Mouse (Mus musculus) embryonic facial prominence, embryonic 13.5 days (tissue): Measurements from ENCODE around the gene Csf3. TPM values are rescaled to one million over a fixed set of nuclear protein-coding genes. Genes with fewer than 3 reads are reported as not detected.

Source experiments
- ATAC-seq: fragments of 200-750 bp; cut with Nextera tagmentation; 2 replicates; pipeline ENCODE4 v1.8.0; 2017; ENCODE audit warnings: low read depth; ENCODE audit not compliant: insufficient number of reproducible peaks, insufficient read depth, low FRiP score, low TSS enrichment
- H3K27ac ChIP-seq: fragments of 300-500 bp; sonication (generic); 2 replicates; pipeline ENCODE4 v1.5.1; 2015; ENCODE audit warnings: moderate library complexity, mild to moderate bottlenecking, inconsistent platforms
- H3K27me3 ChIP-seq: fragments of 300-500 bp; sonication (generic); 2 replicates; pipeline ENCODE4 v1.6.1; 2015; ENCODE audit warnings: mild to moderate bottlenecking, inconsistent platforms
- H3K36me3 ChIP-seq: fragments of 300-500 bp; sonication (generic); 2 replicates; pipeline ENCODE4 v1.6.1; 2015; ENCODE audit warnings: mild to moderate bottlenecking, inconsistent platforms
- H3K4me1 ChIP-seq: fragments of 300-500 bp; sonication (generic); 2 replicates; pipeline ENCODE4 v1.6.1; 2015; ENCODE audit warnings: inconsistent platforms
- H3K4me2 ChIP-seq: fragments of 300-500 bp; sonication (generic); 2 replicates; pipeline ENCODE4 v1.6.1; 2015; ENCODE audit warnings: moderate library complexity, mild to moderate bottlenecking, inconsistent platforms
- H3K4me3 ChIP-seq: fragments of 300-500 bp; sonication (generic); 2 replicates; pipeline ENCODE4 v1.5.1; 2015; ENCODE audit warnings: mild to moderate bottlenecking, inconsistent platforms
- H3K9ac ChIP-seq: fragments of 300-500 bp; sonication (generic); 2 replicates; pipeline ENCODE4 v1.6.1; 2015; ENCODE audit warnings: mild to moderate bottlenecking, inconsistent platforms
- H3K9me3 ChIP-seq: fragments of 300-500 bp; sonication (generic); 2 replicates; pipeline ENCODE4 v1.6.1; 2016; ENCODE audit warnings: inconsistent platforms
- WGBS: fragments of 180-500 bp; shearing (Covaris S2); methylation state at CpG from one replicate; pipeline ENCODE4 v1.1.7; 2015; ENCODE audit warnings: mixed read lengths; 5-methylcytosine and 5-hydroxymethylcytosine counted together
- polyA plus RNA-seq: library from polyadenylated mRNA; unstranded; fragments of >200 nt; fragmentation: Nextera tagmentation; extraction: Ambion mirVana; gene quantifications from 2 replicates; pipeline ENCODE4 v1.2.1, GENCODE M21; 2015

The Csf3 gene
- polyA plus RNA-seq, 1 experiment from 2014 or later: not detected

DNA sequence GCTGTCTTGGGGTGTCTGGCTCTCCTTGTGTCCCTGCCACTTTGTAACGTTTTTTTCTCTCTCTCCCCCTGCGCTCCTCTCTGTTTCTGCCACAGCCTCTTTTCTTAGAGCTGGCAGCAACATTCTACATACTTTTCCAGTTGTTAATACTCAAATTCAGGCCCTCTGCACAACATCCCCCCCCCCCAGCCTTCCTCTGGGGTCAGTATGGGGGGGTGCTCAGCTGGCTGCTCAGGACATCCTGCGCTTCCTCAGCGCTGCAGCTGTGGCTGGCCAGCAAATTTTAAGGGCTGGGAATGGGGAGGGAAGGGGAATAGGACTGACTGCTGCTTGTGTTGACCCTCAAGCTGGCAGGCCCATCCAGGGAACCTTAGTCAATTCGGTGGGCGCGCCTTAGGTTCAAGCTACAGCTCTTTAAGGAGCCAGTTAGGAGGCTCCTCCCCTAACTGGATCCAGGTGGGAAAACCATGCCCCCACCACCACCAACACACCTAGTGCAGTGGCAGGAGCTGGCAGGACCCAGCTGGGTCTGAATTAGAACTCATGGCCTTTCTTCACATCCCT is 43.5 kb downstream of the Csf3 start:
- no peak for ATAC-seq
- Histone ChIP-seq H3K4me1 (peaks cover 84% of the 10 kb centered on the region), H3K4me3 (peak overlapping the region; percentile 95), H3K27me3 (no peaks in the 10 kb centered on the region), H3K36me3 (no peaks in the 10 kb centered on the region), H3K27ac (peak overlapping the region; percentile 91), H3K9ac (peak overlapping the region; percentile 96), H3K4me2 (peak overlapping the region; percentile 76), H3K9me3 (no peaks in the 10 kb centered on the region)
- 31% methylated on average over 7 of the region's 7 CpGs for WGBS

- H3K27me3 ChIP-seq: no peaks in the 10 kb centered on the region
- no peaks in the 10 kb centered on the region for H3K9me3 ChIP-seq
- H3K9ac ChIP-seq: no peak overlapping the region; the same call in 1 of the 2 replicates
- H3K36me3 ChIP-seq: no peaks in the 10 kb centered on the region
- peak overlapping the region; percentile 60 for H3K4me2 ChIP-seq
- peak overlapping the region; percentile 30; the same call in 1 of the 2 replicates for H3K4me3 ChIP-seq
- ATAC-seq: no peak
- peak overlapping the region; percentile 86 for H3K27ac ChIP-seq
- H3K4me1 ChIP-seq: peaks cover 85% of the 10 kb centered on the region
- 49% methylated on average over 12 of the region's 12 CpGs for WGBS
Observed at GRCm38 (mm10) chr11:98745932-98746853, 45.1 kb downstream of the Csf3 start.

DNA sequence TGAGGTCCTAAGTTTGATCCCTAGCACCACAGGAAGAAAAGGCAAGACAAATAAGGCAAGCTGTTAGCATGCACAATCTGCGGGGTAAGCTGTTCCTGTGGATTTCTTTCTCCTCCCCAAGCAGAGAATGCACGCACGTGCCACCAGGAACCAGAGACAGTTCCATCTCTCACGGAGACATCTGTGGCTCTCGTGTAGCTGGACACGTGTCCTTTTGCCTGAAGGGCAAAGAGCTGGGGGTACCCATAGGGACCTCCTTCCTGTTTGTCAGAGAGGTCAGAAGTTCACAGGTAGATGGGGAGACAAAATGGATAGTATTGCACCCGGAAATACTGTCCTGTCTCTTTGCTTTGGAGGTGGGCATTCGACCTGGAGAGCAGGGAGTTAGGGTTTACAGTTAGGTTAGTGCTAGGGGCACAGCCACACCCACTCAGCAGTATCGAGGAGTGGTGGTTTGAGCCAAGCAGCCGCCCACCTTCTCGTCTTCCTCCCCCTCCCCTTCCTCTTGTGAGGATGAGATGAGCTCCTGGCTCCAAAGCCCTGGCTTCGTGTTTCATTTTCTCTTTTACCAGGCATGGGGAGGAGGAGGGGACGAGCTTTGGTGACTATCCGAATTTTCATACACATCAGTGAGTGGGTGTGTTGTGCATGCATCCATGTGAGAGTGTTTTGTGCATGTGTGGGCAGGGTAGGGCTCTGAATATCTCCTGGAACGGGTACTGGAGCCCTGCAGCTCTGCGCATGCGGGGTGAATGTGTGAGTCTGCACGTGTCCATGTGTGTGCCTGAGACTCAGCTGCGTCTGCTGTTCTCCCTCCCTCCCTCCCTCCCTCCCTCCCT is 46.0 kb downstream of the Csf3 start:
- H3K27me3 ChIP-seq: no peaks in the 10 kb centered on the region
- H3K9me3 ChIP-seq: no peaks in the 10 kb centered on the region
- peak overlapping the region; percentile 58; the same call in 1 of the 2 replicates for H3K9ac ChIP-seq
- H3K36me3 ChIP-seq: no peaks in the 10 kb centered on the region
- WGBS: 2% methylated on average over 19 of the region's 19 CpGs
- H3K27ac ChIP-seq: peak overlapping the region; percentile 86
- peaks cover 94% of the 10 kb centered on the region for H3K4me1 ChIP-seq
- peak overlapping the region; percentile 60 for H3K4me2 ChIP-seq
- peak overlapping the region; percentile 30 for H3K4me3 ChIP-seq
- 0 out of 2 replicates have a peak, but pooled peaks have one; percentile 39 for ATAC-seq

GRCm38 (mm10) chr11:98747804-98748505 is 46.9 kb downstream of the Csf3 start:
- H3K4me2 ChIP-seq: peak overlapping the region; percentile 60
- H3K27me3 ChIP-seq: no peaks in the 10 kb centered on the region
- no peaks in the 10 kb centered on the region for H3K36me3 ChIP-seq
- peak overlapping the region; percentile 17; the same call in 1 of the 2 replicates for H3K4me3 ChIP-seq
- H3K9ac ChIP-seq: peak overlapping the region; percentile 47
- ATAC-seq: no peak
- no peaks in the 10 kb centered on the region for H3K9me3 ChIP-seq
- H3K27ac ChIP-seq: peak overlapping the region; percentile 90
- WGBS: 19% methylated on average over 6 of the region's 6 CpGs
- H3K4me1 ChIP-seq: peaks cover 96% of the 10 kb centered on the region

DNA sequence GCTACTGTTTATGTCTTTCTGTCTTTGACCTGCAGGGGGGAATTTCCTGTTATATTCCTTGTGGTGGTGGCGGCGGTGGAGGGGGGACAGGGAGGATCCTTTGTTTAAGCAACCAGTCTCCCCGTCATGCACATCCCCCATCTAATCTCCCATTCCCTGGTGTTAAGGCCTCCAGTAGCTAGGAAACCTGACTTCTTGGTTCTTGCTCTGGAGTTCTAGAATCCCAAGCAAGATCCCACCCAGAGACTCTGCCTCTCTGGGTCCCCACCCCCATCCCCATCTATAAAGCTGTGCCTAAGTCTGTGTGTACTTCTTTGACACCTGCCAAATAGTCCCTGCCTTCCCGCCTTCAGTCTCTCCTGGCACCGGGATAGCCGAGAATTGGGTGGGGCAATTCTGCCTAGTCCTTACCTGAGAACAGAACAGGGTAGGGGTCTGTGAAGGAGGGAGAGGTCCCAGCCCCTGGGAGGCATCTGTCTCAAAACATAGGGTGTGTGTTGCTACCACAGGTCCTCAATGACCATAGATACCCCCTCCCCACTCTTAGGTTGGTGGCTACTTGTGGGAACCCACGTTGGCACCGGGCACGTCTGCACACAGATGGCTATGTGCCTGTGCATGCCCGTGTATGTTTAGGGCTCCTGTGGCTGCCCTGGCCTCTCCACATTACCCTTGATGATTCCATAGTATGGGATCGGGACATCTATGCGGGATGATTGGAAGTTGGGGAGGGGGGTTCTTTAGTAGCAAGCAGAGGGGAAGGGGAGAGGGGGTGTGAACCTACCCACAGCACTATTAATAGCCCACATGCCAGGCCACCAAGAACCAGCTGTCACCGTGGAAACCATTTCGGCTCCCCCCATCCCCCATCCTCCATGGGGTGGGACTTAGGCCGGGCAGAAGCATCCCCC is 47.7 kb downstream of the Csf3 start:
- peaks cover 95% of the 10 kb centered on the region for H3K4me1 ChIP-seq
- no peak for ATAC-seq
- peak overlapping the region; percentile 47 for H3K9ac ChIP-seq
- H3K9me3 ChIP-seq: no peaks in the 10 kb centered on the region
- peak overlapping the region; percentile 90 for H3K27ac ChIP-seq
- peaks cover 6% of the 10 kb centered on the region for H3K36me3 ChIP-seq
- no peaks in the 10 kb centered on the region for H3K27me3 ChIP-seq
- H3K4me2 ChIP-seq: peak overlapping the region; percentile 60
- WGBS: 30% methylated on average over 15 of the region's 15 CpGs
- H3K4me3 ChIP-seq: 0 out of 2 replicates have a peak overlapping the region, but pooled peaks have one; percentile 2

DNA sequence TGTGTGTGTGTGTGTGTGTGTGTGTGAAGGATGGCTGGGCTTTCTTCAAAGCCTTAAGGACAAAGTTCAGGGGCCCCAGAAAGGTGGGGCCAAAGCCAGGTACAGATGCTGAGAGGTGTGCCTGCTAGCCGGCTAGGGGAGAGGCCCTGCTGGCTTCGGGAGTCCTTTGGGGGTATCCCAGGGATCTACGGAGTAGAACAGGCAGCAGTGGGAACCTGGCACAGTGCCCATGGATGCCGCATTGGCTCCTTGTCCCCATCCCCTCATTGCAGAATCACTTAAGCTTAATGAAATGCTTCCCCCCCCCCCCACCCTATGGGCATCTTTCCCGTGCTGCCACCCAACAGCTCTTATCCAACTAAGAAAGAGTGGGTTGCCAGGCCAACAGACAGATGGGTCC is 48.7 kb downstream of the Csf3 start:
- peak overlapping the region; percentile 60 for H3K4me2 ChIP-seq
- ATAC-seq: no peak
- H3K27ac ChIP-seq: peak overlapping the region; percentile 90
- H3K9me3 ChIP-seq: no peaks in the 10 kb centered on the region
- H3K4me1 ChIP-seq: peaks cover 95% of the 10 kb centered on the region
- H3K27me3 ChIP-seq: no peaks in the 10 kb centered on the region
- peak overlapping the region; percentile 47; the same call in 1 of the 2 replicates for H3K9ac ChIP-seq
- H3K36me3 ChIP-seq: peaks cover 12% of the 10 kb centered on the region
- H3K4me3 ChIP-seq: no peak overlapping the region
- 28% methylated on average over 5 of the region's 5 CpGs for WGBS

- ATAC-seq: peak; percentile 11
- H3K27me3 ChIP-seq: no peaks in the 10 kb centered on the region
- peak overlapping the region; percentile 58; the same call in 1 of the 2 replicates for H3K9ac ChIP-seq
- peaks cover 90% of the 10 kb centered on the region for H3K4me1 ChIP-seq
- H3K27ac ChIP-seq: peak overlapping the region; percentile 90
- no peaks in the 10 kb centered on the region for H3K9me3 ChIP-seq
- H3K4me2 ChIP-seq: peak overlapping the region; percentile 55
- WGBS: 23% methylated on average over 17 of the region's 17 CpGs
- H3K4me3 ChIP-seq: peak overlapping the region; percentile 26
- H3K36me3 ChIP-seq: peaks cover 15% of the 10 kb centered on the region
Observed at GRCm38 (mm10) chr11:98750351-98751201, 49.5 kb downstream of the Csf3 start.

DNA sequence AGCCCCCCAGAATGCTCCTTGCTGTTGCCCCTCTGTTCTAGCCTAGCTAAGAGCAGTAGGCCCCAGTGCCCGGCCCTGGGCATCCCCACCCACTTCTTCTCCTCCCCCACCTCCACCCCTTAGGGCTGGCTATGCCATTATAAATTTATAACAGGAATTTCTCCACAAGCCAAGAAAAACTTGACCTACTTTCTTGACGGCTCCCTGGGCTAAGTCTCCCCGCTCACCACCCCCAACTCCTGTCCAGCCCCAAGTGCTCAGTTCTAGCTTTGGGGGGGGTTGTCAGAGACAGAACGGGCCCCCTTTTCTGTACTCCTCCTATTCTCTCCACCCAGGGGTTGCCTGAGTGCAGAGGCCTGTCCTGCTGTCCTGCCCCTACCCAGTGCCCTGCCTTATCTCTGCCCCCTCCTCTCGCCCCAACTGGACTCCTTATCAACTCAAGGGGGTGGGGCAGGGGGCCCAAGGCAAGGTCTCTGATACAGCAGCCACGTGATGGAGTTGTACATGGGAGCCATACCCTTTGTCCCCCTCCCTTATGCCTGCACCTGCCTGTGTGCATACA is 50.2 kb downstream of the Csf3 start:
- H3K27ac ChIP-seq: peak overlapping the region; percentile 90
- 28% methylated on average over 6 of the region's 6 CpGs for WGBS
- H3K9me3 ChIP-seq: no peaks in the 10 kb centered on the region
- H3K27me3 ChIP-seq: no peaks in the 10 kb centered on the region
- H3K4me1 ChIP-seq: peaks cover 83% of the 10 kb centered on the region
- peak overlapping the region; percentile 26 for H3K4me3 ChIP-seq
- peaks cover 22% of the 10 kb centered on the region for H3K36me3 ChIP-seq
- peak overlapping the region; percentile 58 for H3K9ac ChIP-seq
- H3K4me2 ChIP-seq: peak overlapping the region; percentile 55
- ATAC-seq: no peak

GRCm38 (mm10) chr11:98752562-98753140 is 51.6 kb downstream of the Csf3 start:
- Histone ChIP-seq H3K9ac (no peak overlapping the region), H3K27me3 (no peaks in the 10 kb centered on the region), H3K36me3 (peaks cover 35% of the 10 kb centered on the region), H3K4me2 (no peak overlapping the region), H3K4me3 (no peak overlapping the region), H3K9me3 (no peaks in the 10 kb centered on the region), H3K27ac (no peak overlapping the region), H3K4me1 (peaks cover 71% of the 10 kb centered on the region)
- no peak for ATAC-seq
- WGBS: 79% methylated on average over 10 of the region's 10 CpGs
